Mouse (Mus musculus) midbrain, embryonic 11.5 days (tissue): ENCODE measurements around the gene Axin2. TPM values are rescaled to one million over a fixed set of nuclear protein-coding genes. Genes with fewer than 3 reads are reported as not detected.

ENCODE experiments used
- polyA plus RNA-seq: library from polyadenylated mRNA; unstranded; fragments of >200 nt; fragmentation: Nextera tagmentation; extraction: Ambion mirVana; gene quantifications from 2 replicates; pipeline ENCODE4 v1.2.1, GENCODE M21; 2014

Gene Axin2
- polyA plus RNA-seq, 1 experiment from 2014 or later, result 23.1 TPM

Other genes starting within 250 kb of the Axin2 start
- gene E030025P04Rik, start 224.0 kb downstream of the Axin2 start, polyA plus RNA-seq, result not detected in 2 replicates